Mouse (Mus musculus) kidney, embryonic 14.5 days (tissue): ENCODE measurements at regions not wholly inside any gene's neighbourhood (a gene's known extent, or its start where the extent isn't known, plus 50 kb on each side); places are given as distances from the start of the nearest gene placed in this dataset.

ENCODE experiments used
- ATAC-seq: fragments of 200-750 bp; cut with Nextera tagmentation; 2 replicates; pipeline ENCODE4 v1.8.0; 2017; ENCODE audit warnings: moderate number of reproducible peaks, mild to moderate bottlenecking, moderate TSS enrichment, moderate library complexity; ENCODE audit not compliant: low FRiP score, low TSS enrichment
- H3K27ac ChIP-seq: fragments of 300-500 bp; sonication (generic); 2 replicates; pipeline ENCODE4 v1.5.1; 2014; ENCODE audit warnings: low read depth, mild to moderate bottlenecking, low read length, moderate library complexity, mixed read lengths
- H3K27me3 ChIP-seq: fragments of 300-500 bp; sonication (generic); 2 replicates; pipeline ENCODE4 v1.6.1; 2014; ENCODE audit warnings: mild to moderate bottlenecking, low read length; ENCODE audit not compliant: control insufficient read depth, insufficient read depth
- H3K36me3 ChIP-seq: fragments of 300-500 bp; sonication (generic); 2 replicates; pipeline ENCODE4 v1.6.1; 2014; ENCODE audit warnings: low read length, mixed read lengths; ENCODE audit not compliant: control insufficient read depth, insufficient read depth
- H3K4me1 ChIP-seq: fragments of 300-500 bp; sonication (generic); 2 replicates; pipeline ENCODE4 v1.6.1; 2014; ENCODE audit warnings: low read length, mixed read lengths; ENCODE audit not compliant: control insufficient read depth, insufficient read depth
- H3K4me2 ChIP-seq: fragments of 300-500 bp; sonication (generic); replicated peaks from 2 replicates; pipeline ENCODE4 v1.6.1; 2014; ENCODE audit warnings: low read depth, mild to moderate bottlenecking, low read length
- H3K4me3 ChIP-seq: fragments of 300-500 bp; sonication (generic); 2 replicates; pipeline ENCODE4 v1.5.1; 2014; ENCODE audit warnings: mild to moderate bottlenecking, low read length
- H3K9ac ChIP-seq: fragments of 300-500 bp; sonication (generic); 2 replicates; pipeline ENCODE4 v1.6.1; 2014; ENCODE audit warnings: low read depth, mild to moderate bottlenecking, low read length, moderate library complexity
- H3K9me3 ChIP-seq: fragments of 300-500 bp; sonication (generic); 2 replicates; pipeline ENCODE4 v1.6.1; 2016; ENCODE audit warnings: low read length; ENCODE audit not compliant: control insufficient read depth
- WGBS: fragments of 180-500 bp; shearing (Covaris S2); extraction: QIAGEN DNeasy Blood & Tissue Kit; methylation state at CpG from one replicate; pipeline ENCODE4 v1.1.7; 2014; 5-methylcytosine and 5-hydroxymethylcytosine counted together

DNA sequence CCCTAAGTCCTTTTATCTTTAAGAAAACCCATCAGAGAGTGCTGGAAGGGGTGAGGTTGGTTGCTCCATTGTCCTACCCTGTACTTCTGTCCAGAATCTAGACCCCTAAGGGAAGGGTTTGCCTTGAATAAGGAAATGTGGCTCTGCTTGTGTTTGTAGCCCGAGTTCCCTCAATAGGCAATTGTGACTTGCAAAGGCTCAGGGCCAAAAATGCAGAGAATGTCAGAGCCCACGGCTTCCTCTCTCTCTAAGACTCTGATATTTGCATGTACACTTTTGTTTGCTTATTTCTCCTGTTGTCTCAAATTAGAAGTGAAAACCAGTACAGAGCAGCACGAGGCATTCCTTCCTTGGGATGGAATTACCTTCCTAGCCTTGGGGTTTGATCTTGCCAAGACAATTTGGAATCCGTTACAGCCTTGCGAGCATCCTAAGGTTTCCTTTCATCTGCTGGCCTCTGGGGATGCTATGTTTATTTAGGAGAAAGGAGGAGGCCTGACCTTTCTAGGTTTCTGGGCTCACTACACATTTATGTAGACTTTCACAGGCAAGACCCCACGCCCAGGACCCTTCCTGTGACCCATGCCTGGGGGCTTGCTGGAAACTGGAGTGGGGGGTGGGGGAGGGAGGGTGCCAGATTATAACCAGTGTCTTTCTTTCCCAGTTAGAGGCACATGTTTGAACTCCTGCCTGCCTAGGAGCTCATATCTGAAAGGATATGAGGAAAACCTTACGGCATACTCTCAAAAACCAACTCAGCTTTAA, 181.8 kb downstream of the Trim29 start:
- H3K4me2 ChIP-seq = no peak overlapping the region
- no peak overlapping the region for H3K27ac ChIP-seq
- H3K4me1 ChIP-seq = peaks cover 5% of the 10 kb centered on the region; the same call in 1 of the 2 replicates
- 13% methylated on average over 7 of the region's 7 CpGs for WGBS
- H3K27me3 ChIP-seq = no peaks in the 10 kb centered on the region
- H3K4me3 ChIP-seq = no peak overlapping the region
- no peaks in the 10 kb centered on the region for H3K9me3 ChIP-seq
- H3K9ac ChIP-seq = no peak overlapping the region
- ATAC-seq = peak; percentile 46; the same call in 1 of the 2 replicates
- H3K36me3 ChIP-seq = no peaks in the 10 kb centered on the region

DNA sequence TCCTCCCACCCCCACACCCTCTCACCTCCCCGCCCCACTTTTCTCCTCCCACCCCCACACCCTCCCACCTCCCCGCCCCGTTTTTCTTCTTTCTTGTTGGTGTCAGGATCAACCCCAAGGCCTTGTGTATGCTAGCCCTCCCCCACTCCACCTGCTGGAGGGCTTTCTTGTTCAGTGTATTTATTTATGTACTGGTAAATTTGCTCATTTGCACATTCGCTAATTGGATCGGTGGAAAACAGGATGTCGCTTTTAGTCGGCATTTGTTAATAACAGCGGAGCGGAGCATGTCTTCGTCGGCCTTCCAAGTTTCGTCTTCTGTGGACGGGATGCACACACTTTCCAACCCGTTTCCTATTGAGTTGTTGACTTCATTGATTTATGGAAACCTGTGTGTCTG, 187.9 kb downstream of the Trim29 start:
- WGBS = 72% methylated on average over 14 of the region's 14 CpGs
- no peak for ATAC-seq
- H3K36me3 ChIP-seq = no peaks in the 10 kb centered on the region

GRCm38 (mm10) chr9:43504270-43504932, 193.8 kb downstream of the Trim29 start:
- Histone ChIP-seq H3K4me1 (no peaks in the 10 kb centered on the region), H3K4me3 (no peak overlapping the region), H3K27ac (peak overlapping the region; percentile 55; the same call in 1 of the 2 replicates), H3K9me3 (no peaks in the 10 kb centered on the region), H3K36me3 (no peaks in the 10 kb centered on the region), H3K27me3 (no peaks in the 10 kb centered on the region), H3K4me2 (no peak overlapping the region), H3K9ac (no peak overlapping the region)
- ATAC-seq = no peak
- 49% methylated on average over 14 of the region's 14 CpGs for WGBS

More for the DNA sequence above, 187.9 kb downstream of the Trim29 start:
- H3K27me3 ChIP-seq = no peaks in the 10 kb centered on the region
- H3K4me1 ChIP-seq = no peaks in the 10 kb centered on the region
- no peaks in the 10 kb centered on the region for H3K9me3 ChIP-seq
- no peak overlapping the region for H3K9ac ChIP-seq
- H3K27ac ChIP-seq = no peak overlapping the region
- H3K4me2 ChIP-seq = no peak overlapping the region
- H3K4me3 ChIP-seq = no peak overlapping the region

DNA sequence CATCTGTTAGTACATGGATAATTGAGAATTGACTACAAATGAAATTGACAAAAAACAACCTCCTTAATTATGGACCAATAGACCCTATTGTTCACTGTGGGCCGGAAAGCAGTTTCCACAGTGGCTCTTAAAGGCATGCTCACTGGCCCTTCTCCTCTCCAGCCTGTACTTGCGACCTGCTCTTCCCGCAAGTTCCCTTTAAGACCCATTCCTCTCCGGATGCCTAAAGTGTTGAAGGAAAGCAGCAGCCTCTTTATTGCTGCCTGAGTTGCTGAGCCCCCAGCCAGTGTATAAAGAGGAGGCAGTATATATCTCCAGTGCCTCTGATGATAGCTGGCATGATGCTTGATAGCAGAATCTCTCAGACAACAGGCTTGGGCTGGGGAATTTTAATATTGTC, 195.2 kb downstream of the Trim29 start:
- no peak for ATAC-seq
- Histone ChIP-seq H3K9me3 (no peaks in the 10 kb centered on the region), H3K27ac (no peak overlapping the region), H3K4me2 (no peak overlapping the region), H3K27me3 (no peaks in the 10 kb centered on the region), H3K36me3 (no peaks in the 10 kb centered on the region), H3K4me3 (no peak overlapping the region), H3K4me1 (no peaks in the 10 kb centered on the region), H3K9ac (no peak overlapping the region)
- WGBS = 18% methylated on average over 4 of the region's 4 CpGs

GRCm38 (mm10) chr9:43506276-43506675, 195.6 kb downstream of the Trim29 start:
- no peak for ATAC-seq
- Histone ChIP-seq H3K4me2 (no peak overlapping the region), H3K36me3 (no peaks in the 10 kb centered on the region), H3K4me1 (no peaks in the 10 kb centered on the region), H3K9ac (no peak overlapping the region), H3K9me3 (no peaks in the 10 kb centered on the region), H3K27me3 (no peaks in the 10 kb centered on the region), H3K27ac (no peak overlapping the region), H3K4me3 (no peak overlapping the region)
- 34% methylated on average over 6 of the region's 6 CpGs for WGBS

GRCm38 (mm10) chr9:43512806-43513205, 202.2 kb downstream of the Trim29 start:
- ATAC-seq = no peak
- H3K27ac ChIP-seq = no peak overlapping the region
- no peak overlapping the region for H3K4me3 ChIP-seq
- no peaks in the 10 kb centered on the region for H3K36me3 ChIP-seq
- H3K27me3 ChIP-seq = no peaks in the 10 kb centered on the region
- H3K4me1 ChIP-seq = no peaks in the 10 kb centered on the region
- 76% methylated on average over 6 of the region's 6 CpGs for WGBS
- H3K9ac ChIP-seq = no peak overlapping the region
- no peak overlapping the region for H3K4me2 ChIP-seq
- no peaks in the 10 kb centered on the region for H3K9me3 ChIP-seq

DNA sequence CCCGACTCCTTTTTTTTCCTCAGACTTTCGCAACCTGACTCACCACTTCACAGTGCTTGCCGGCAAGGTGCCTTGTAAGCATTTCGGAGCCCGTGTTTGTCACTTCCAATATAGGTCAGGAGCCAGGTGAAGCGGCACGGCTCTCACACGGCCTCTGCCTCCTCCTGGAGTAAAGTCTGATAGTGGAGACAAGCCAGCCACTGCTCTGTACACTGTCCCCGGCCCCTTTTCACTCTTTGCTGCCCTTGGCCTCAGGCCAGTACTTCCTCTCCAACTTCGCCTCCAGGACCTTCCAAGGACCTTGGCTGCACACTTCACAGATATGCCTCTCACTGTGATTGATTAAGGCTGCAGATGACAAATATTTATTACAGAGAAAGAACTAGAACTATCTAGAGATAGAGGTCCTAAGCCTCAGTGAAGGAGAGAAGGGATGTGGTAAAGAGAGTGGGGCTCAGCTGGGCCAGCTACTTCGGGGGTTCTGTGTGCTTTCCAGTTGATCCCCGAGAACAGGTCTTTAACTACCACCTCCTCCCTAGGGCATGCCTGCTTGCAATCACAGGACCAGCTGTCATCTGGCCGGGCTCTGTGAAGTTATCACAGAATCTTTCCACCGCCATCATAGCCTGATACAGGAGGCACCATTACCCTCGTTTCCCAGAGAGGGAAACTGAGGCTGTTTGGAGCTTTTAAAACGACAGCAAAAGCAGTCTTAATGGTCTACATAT, 204.2 kb downstream of the Trim29 start:
- Histone ChIP-seq H3K9me3 (no peaks in the 10 kb centered on the region), H3K36me3 (no peaks in the 10 kb centered on the region), H3K27ac (no peak overlapping the region), H3K4me2 (no peak overlapping the region), H3K4me3 (no peak overlapping the region), H3K4me1 (no peaks in the 10 kb centered on the region), H3K27me3 (no peaks in the 10 kb centered on the region), H3K9ac (no peak overlapping the region)
- ATAC-seq = no peak
- WGBS = 70% methylated on average over 16 of the region's 16 CpGs

DNA sequence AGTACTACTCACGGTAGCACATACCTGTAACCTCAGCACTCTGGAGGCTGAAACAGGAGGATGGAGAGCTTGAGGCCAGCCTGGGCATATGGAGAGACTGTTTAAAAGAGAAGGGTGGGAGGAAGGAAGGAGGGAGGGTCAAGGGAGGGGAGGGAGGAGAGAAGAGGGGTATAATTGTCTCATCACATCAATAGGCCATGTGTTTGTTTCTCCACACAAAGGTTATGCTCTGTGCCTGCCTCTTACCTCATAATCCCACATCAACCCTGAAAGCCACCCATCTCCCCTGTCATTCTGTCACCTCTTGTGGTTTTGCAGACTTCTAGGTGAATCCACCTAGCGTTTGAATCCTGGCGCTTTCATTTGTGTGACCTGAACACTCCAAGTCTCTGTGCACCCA, 210.3 kb downstream of the Trim29 start:
- Histone ChIP-seq H3K4me2 (no peak overlapping the region), H3K4me1 (0 out of 2 replicates have a peak, but pooled peaks cover 3% of the 10 kb centered on the region), H3K4me3 (no peak overlapping the region), H3K9me3 (no peaks in the 10 kb centered on the region), H3K27me3 (peaks cover 4% of the 10 kb centered on the region; the same call in 1 of the 2 replicates), H3K36me3 (no peaks in the 10 kb centered on the region), H3K9ac (no peak overlapping the region), H3K27ac (no peak overlapping the region)
- no peak for ATAC-seq
- WGBS = 89% methylated on average over 3 of the region's 3 CpGs
